Mouse (Mus musculus) G1E-ER4 (cell line): Measurements from ENCODE around the gene Krtap17-1. TPM values are rescaled to one million over a fixed set of nuclear protein-coding genes. Genes with fewer than 3 reads are reported as not detected.

Experiments
- GATA1 ChIP-seq: IDR thresholded peaks from one replicate; pipeline ENCODE4 v1.8.0; 2012; ENCODE audit warnings: low read length, inconsistent platforms
- polyA plus RNA-seq: library from polyadenylated mRNA; stranded (reverse); fragments of >175 nt; gene quantifications from 2 replicates; pipeline ENCODE4 v1.2.3, GENCODE M21; 2012

The Krtap17-1 gene
- polyA plus RNA-seq, 1 experiment, result not detected

GRCm38 (mm10) chr11:99986180-99986647 is 7.6 kb downstream of the Krtap17-1 start, which contains the start of gene Krtap16-1:
Krtap16-1 (minus strand) TSS chr11:99986597.
- no peak for TF ChIP-seq GATA1

GRCm38 (mm10) chr11:99985291-99986092 is 8.3 kb downstream of the Krtap17-1 start:
- no peak for TF ChIP-seq GATA1

DNA sequence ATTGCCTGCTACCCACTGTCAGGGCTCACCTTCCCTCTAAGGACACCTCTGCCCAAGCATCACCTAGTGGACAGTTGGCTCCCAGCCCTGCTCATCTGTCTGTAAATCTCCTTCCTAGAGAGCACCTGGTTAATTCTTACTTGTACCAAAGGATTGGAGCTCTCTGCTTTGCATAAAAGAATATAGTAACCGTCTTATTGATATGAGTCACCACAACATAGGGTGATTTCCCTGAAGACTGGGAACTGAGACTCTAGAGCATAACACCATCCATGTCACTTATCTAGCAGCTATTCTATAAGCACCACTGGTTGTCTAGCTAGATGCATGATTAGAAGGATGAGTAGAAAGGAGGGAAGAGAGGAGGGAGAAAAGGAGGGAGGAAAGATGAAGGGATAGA is 10.4 kb downstream of the Krtap17-1 start:
- no peak for TF ChIP-seq GATA1

DNA sequence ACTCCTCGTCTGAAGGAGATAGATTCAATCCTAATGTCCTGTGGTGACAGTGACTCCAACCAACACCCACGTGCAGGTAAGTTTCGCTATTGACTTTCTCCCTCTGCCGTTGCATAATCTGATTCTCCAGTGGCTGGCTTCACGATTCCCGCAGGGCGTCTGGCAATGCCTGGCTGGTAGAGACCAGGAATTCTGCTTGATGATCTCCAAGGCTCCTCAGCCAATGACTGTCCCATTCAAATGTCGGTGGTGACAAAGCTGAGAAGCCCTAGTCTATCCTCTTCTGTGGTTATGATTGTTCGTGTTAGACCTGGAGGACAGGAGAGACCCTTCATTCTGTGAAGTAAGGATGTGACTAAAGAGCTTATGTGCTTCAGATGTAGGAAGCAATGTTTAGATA is 11.1 kb downstream of the Krtap17-1 start:
- TF ChIP-seq GATA1, result no peak

DNA sequence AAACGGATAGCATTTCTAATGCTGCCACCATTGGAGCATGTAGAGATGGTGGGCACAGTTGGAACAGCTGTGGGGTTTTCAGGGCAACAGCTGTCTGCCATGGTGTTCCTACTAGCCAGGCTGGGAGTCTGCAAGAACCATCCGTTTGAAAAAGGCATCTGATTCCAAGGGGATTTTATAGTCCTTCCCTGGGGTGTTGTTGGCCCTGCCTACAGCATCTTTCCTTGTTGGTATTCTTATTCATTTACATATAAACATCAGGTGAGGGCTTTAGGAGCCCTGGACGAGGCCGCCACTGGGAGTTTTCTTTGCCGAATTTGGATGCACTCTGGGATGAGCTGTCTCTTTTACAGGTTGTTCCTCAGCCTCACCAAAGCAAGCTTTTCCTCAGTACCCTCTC is 14.8 kb downstream of the Krtap17-1 start, which contains the start of gene Krtap29-1:
Gene Krtap29-1 (minus strand): TSS at position 101 of the 400 bp plus-strand sequence.
- no peak for TF ChIP-seq GATA1

DNA sequence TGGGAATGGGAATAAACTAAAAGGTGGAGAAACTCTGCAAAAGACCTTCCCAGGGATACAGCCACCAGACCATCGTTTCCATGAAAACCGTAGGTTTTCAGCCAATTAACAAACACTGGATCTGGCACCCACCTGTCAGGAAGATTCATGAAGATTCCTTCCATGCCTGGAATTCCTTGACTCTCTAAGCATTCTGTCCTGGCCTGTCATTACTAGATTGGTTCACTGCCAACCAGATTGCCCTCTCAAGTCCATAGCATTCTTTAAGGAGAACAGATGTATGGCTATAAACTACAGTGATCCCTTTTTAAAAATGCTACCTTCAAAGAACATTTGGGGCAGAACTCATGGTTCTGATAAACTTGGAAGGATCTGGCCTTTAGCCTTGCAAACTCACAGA is 27.8 kb downstream of the Krtap17-1 start:
- no peak for TF ChIP-seq GATA1

DNA sequence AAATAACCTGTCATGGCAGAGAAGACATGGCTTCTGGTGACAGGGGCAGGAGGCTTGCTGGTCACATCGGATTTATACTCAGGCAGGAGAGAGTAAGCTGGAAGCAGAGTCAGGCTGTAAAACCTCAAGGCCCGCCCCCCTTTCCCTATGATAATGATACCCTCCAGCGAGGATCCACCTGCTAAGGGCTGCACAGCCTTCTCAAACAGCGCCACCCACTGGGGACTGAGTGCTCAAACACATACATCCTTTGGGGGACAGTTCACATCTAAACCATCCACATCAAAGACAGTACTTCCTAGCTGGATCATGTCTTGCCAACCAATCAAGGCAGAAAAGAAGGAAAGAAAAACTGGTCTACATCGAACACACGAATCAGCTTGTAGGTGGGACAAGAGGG is 29.6 kb downstream of the Krtap17-1 start:
- TF ChIP-seq GATA1, result no peak

DNA sequence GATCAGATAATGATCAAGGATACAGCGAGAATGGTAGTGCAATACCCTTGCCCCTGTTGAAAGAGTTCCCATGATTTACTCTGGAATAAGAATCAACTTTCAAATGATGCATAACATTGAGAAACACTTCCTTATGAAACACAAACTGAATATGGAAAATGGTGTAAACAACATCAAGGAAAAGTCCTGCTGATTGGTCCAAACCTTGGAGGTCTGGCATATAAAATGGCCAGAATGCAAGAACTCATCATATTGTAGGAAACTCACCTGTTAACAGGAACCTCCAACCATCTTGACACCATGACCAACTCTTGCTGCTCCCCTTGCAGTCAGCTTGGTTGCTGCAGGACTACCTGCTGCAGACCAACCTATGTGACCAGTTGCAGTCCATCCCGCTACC is 45.6 kb downstream of the Krtap17-1 start, which contains the start of gene Krtap9-5:
Gene Krtap9-5 (plus strand): TSS at position 301 of the 400 bp plus-strand sequence.
- TF ChIP-seq GATA1, result no peak

Other genes with a start within 250 kb of the Krtap17-1 start
- gene Gm11595, start 221.1 kb downstream of the Krtap17-1 start, polyA plus RNA-seq, result not detected in 2 replicates
- gene Krtap4-8, start 213.3 kb downstream of the Krtap17-1 start, polyA plus RNA-seq, result not detected in 2 replicates
- gene Krtap4-9, start 208.8 kb downstream of the Krtap17-1 start, polyA plus RNA-seq, result not detected in 2 replicates
- not detected in 2 replicates for gene Gm11596, start 200.5 kb downstream of the Krtap17-1 start, polyA plus RNA-seq
- not detected in 2 replicates for gene Gm11569, start 195.1 kb downstream of the Krtap17-1 start, polyA plus RNA-seq
- not detected in 2 replicates for gene Gm11554, start 189.5 kb downstream of the Krtap17-1 start, polyA plus RNA-seq
- not detected in 2 replicates for gene Krtap4-13, start 184.1 kb downstream of the Krtap17-1 start, polyA plus RNA-seq
- not detected in 2 replicates for gene Gm11564, start 178.3 kb downstream of the Krtap17-1 start, polyA plus RNA-seq
- gene 2300003K06Rik, start 155.9 kb downstream of the Krtap17-1 start, polyA plus RNA-seq, result not detected in 2 replicates
- not detected in 2 replicates for gene Krtap4-16, start 142.4 kb downstream of the Krtap17-1 start, polyA plus RNA-seq
- not detected in 2 replicates for gene Gm11568, start 136.1 kb downstream of the Krtap17-1 start, polyA plus RNA-seq
- not detected in 2 replicates for gene Gm11559, start 129.5 kb downstream of the Krtap17-1 start, polyA plus RNA-seq
- not detected in 2 replicates for gene Krtap9-1, start 120.6 kb downstream of the Krtap17-1 start, polyA plus RNA-seq
- not detected in 2 replicates for gene Gm11567, start 114.8 kb downstream of the Krtap17-1 start, polyA plus RNA-seq
- gene Krtap31-1, start 86.1 kb downstream of the Krtap17-1 start, polyA plus RNA-seq, result not detected in 2 replicates
- not detected in 2 replicates for gene Gm11565, start 79.2 kb downstream of the Krtap17-1 start, polyA plus RNA-seq
- not detected in 2 replicates for gene Krtap31-2, start 57.7 kb downstream of the Krtap17-1 start, polyA plus RNA-seq
- not detected in 2 replicates for gene Krtap9-5, start 45.5 kb downstream of the Krtap17-1 start, polyA plus RNA-seq
- not detected in 2 replicates for gene Krtap29-1, start 14.9 kb downstream of the Krtap17-1 start, polyA plus RNA-seq
- gene Krtap16-1, start 7.4 kb downstream of the Krtap17-1 start, polyA plus RNA-seq, result not detected in 2 replicates
- gene Krt33a, start 22.2 kb upstream of the Krtap17-1 start, polyA plus RNA-seq, result not detected in 2 replicates
- not detected in 2 replicates for gene Krt33b, start 35.9 kb upstream of the Krtap17-1 start, polyA plus RNA-seq
- not detected in 2 replicates for gene Krt34, start 47.6 kb upstream of the Krtap17-1 start, polyA plus RNA-seq
- gene Krt31, start 56.6 kb upstream of the Krtap17-1 start, polyA plus RNA-seq, result not detected in 2 replicates
- gene Krt32, start 94.2 kb upstream of the Krtap17-1 start, polyA plus RNA-seq, result not detected in 2 replicates
- gene Krt35, start 102.2 kb upstream of the Krtap17-1 start, polyA plus RNA-seq, result not detected in 2 replicates
- gene Krt36, start 111.6 kb upstream of the Krtap17-1 start, polyA plus RNA-seq, result not detected in 2 replicates
- gene Krt13, start 127.6 kb upstream of the Krtap17-1 start, polyA plus RNA-seq, result not detected in 2 replicates
- not detected in 2 replicates for gene Krt15, start 141.9 kb upstream of the Krtap17-1 start, polyA plus RNA-seq
- gene Krt19, start 154.7 kb upstream of the Krtap17-1 start, polyA plus RNA-seq, result not detected in 2 replicates
- gene Krt9, start 199.3 kb upstream of the Krtap17-1 start, polyA plus RNA-seq, result not detected in 2 replicates
- not detected in 2 replicates for gene Krt14, start 213.6 kb upstream of the Krtap17-1 start, polyA plus RNA-seq